Mouse (Mus musculus): ENCODE results near the gene Ube2l3. TPM values are rescaled to one million over a fixed set of nuclear protein-coding genes. Genes with fewer than 3 reads are reported as not detected.
A peak's percentile ranks its signal among the peaks of the same experiment; 100 is the strongest.

The Ube2l3 gene
- total and polyA plus RNA-seq, 2 experiments from 2014 or later, result 127 to 330 TPM

GRCm38 (mm10) chr16:17150520-17151258, 51.8 kb downstream of the Ube2l3 start:
- H3K9me3 ChIP-seq (ENCODE audit: low read length), result no peaks in the 10 kb centered on the region
- peaks cover 35% of the 10 kb centered on the region for H3K36me3 ChIP-seq (ENCODE audit: insufficient read depth)
- H3K27me3 ChIP-seq (ENCODE audit: insufficient read depth, low read length), result no peaks in the 10 kb centered on the region
- H3K4me3 ChIP-seq (ENCODE audit: low read depth, low read length), result no peak overlapping the region
- H3K4me1 ChIP-seq (ENCODE audit: insufficient read depth), result 0 out of 2 replicates have a peak, but pooled peaks cover 7% of the 10 kb centered on the region
- no peak overlapping the region for H3K4me2 ChIP-seq (ENCODE audit: low read depth)
- H3K9ac ChIP-seq, result no peak overlapping the region
- no peak for ATAC-seq
- DNase-seq, result no peak
- H3K27ac ChIP-seq (ENCODE audit: low read depth, low read length), result no peak overlapping the region
- 90% methylated on average over 7 of the region's 7 CpGs for WGBS
- TF ChIP-seq CTCF (IDR thresholded peaks at IDR 0.05; ENCODE audit: low read depth), result no peak

- Histone ChIP-seq H3K27me3 (ENCODE audit: insufficient read depth, low read length) (no peaks in the 10 kb centered on the region), H3K9ac (peak overlapping the region; percentile 73), H3K4me1 (ENCODE audit: insufficient read depth) (0 out of 2 replicates have a peak, but pooled peaks cover 7% of the 10 kb centered on the region), H3K36me3 (ENCODE audit: insufficient read depth) (peaks cover 17% of the 10 kb centered on the region; the same call in 1 of the 2 replicates), H3K4me2 (ENCODE audit: low read depth) (peak overlapping the region; percentile 86), H3K27ac (ENCODE audit: low read depth, low read length) (peak overlapping the region; percentile 77; the same call in 1 of the 2 replicates), H3K4me3 (ENCODE audit: low read depth, low read length) (peak overlapping the region; percentile 65), H3K9me3 (ENCODE audit: low read length) (no peaks in the 10 kb centered on the region)
- DNase-seq (peak; percentile 43), ATAC-seq (no peak)
- TF ChIP-seq CTCF (IDR thresholded peaks at IDR 0.05; ENCODE audit: low read depth), result peak; percentile 60
- 6% methylated on average over 16 of the region's 16 CpGs for WGBS
These were observed 54.4 kb downstream of the Ube2l3 start for GRCm38 (mm10) chr16:17148084-17148483.

- Histone ChIP-seq H3K4me1 (ENCODE audit: insufficient read depth) (0 out of 2 replicates have a peak, but pooled peaks cover 7% of the 10 kb centered on the region), H3K36me3 (ENCODE audit: insufficient read depth) (peaks cover 11% of the 10 kb centered on the region; the same call in 1 of the 2 replicates), H3K27me3 (ENCODE audit: insufficient read depth, low read length) (no peaks in the 10 kb centered on the region), H3K4me2 (ENCODE audit: low read depth) (peak overlapping the region; percentile 86), H3K4me3 (ENCODE audit: low read depth, low read length) (peak overlapping the region; percentile 65), H3K27ac (ENCODE audit: low read depth, low read length) (peak overlapping the region; percentile 77), H3K9ac (peak overlapping the region; percentile 73), H3K9me3 (ENCODE audit: low read length) (no peaks in the 10 kb centered on the region)
- 2% methylated on average over 40 of the region's 41 CpGs for WGBS
- TF ChIP-seq CTCF (IDR thresholded peaks at IDR 0.05; ENCODE audit: low read depth), result no peak
- peak; percentile 54 for ATAC-seq
- peak; percentile 68 for DNase-seq
These were observed 55.0 kb downstream of the Ube2l3 start for GRCm38 (mm10) chr16:17147391-17147929.

GRCm38 (mm10) chr16:17146772-17147235, 55.6 kb downstream of the Ube2l3 start, which contains the start of gene Ccdc116:
Gene Ccdc116 (minus strand): TSS chr16:17147229.
- no peaks in the 10 kb centered on the region for H3K27me3 ChIP-seq (ENCODE audit: insufficient read depth, low read length)
- DNase-seq, result peak; percentile 93
- peak within 1 kb of the TSS; percentile 86 for H3K4me2 ChIP-seq (ENCODE audit: low read depth)
- peak; percentile 75 for TF ChIP-seq CTCF (IDR thresholded peaks at IDR 0.05; ENCODE audit: low read depth)
- H3K4me3 ChIP-seq (ENCODE audit: low read depth, low read length), result peak within 1 kb of the TSS; percentile 65
- whole genome bisulfite sequencing, result 2% methylated on average over 34 of the region's 34 CpGs
- peak within 1 kb of the TSS; percentile 73 for H3K9ac ChIP-seq
- H3K9me3 ChIP-seq (ENCODE audit: low read length), result no peaks in the 10 kb centered on the region
- ATAC-seq, result peak; percentile 91
- 0 out of 2 replicates have a peak, but pooled peaks cover 7% of the 10 kb centered on the region for H3K4me1 ChIP-seq (ENCODE audit: insufficient read depth)
- peak within 1 kb of the TSS; percentile 77 for H3K27ac ChIP-seq (ENCODE audit: low read depth, low read length)
- H3K36me3 ChIP-seq (ENCODE audit: insufficient read depth), result peaks cover 7% of the 10 kb centered on the region; the same call in 1 of the 2 replicates

GRCm38 (mm10) chr16:17144339-17144738, 58.1 kb downstream of the Ube2l3 start, which contains the start of gene Ydjc:
Gene Ydjc (plus strand): TSS chr16:17144621.
- Histone ChIP-seq H3K4me2 (ENCODE audit: low read depth) (no peak within 1 kb of the TSS), H3K9ac (no peak within 1 kb of the TSS), H3K4me3 (ENCODE audit: low read depth, low read length) (no peak within 1 kb of the TSS), H3K9me3 (ENCODE audit: low read length) (no peaks in the 10 kb centered on the region), H3K36me3 (ENCODE audit: insufficient read depth) (no peaks in the 10 kb centered on the region), H3K4me1 (ENCODE audit: insufficient read depth) (0 out of 2 replicates have a peak, but pooled peaks cover 7% of the 10 kb centered on the region), H3K27ac (ENCODE audit: low read depth, low read length) (no peak within 1 kb of the TSS), H3K27me3 (ENCODE audit: insufficient read depth, low read length) (no peaks in the 10 kb centered on the region)
- no peak for TF ChIP-seq CTCF (IDR thresholded peaks at IDR 0.05; ENCODE audit: low read depth)
- DNase-seq (no peak), ATAC-seq (no peak)
- 22% methylated on average over 7 of the region's 7 CpGs for WGBS

- no peak overlapping the region for H3K27ac ChIP-seq (ENCODE audit: low read depth, low read length)
- no peak overlapping the region for H3K9ac ChIP-seq
- WGBS, result 90% methylated on average over 15 of the region's 15 CpGs
- no peaks in the 10 kb centered on the region for H3K36me3 ChIP-seq (ENCODE audit: insufficient read depth)
- no peak overlapping the region for H3K4me2 ChIP-seq (ENCODE audit: low read depth)
- H3K4me1 ChIP-seq (ENCODE audit: insufficient read depth), result no peaks in the 10 kb centered on the region
- H3K9me3 ChIP-seq (ENCODE audit: low read length), result no peaks in the 10 kb centered on the region
- ATAC-seq (no peak), DNase-seq (no peak)
- no peak for TF ChIP-seq CTCF (IDR thresholded peaks at IDR 0.05; ENCODE audit: low read depth)
- no peaks in the 10 kb centered on the region for H3K27me3 ChIP-seq (ENCODE audit: insufficient read depth, low read length)
- H3K4me3 ChIP-seq (ENCODE audit: low read depth, low read length), result no peak overlapping the region
These were observed 65.1 kb downstream of the Ube2l3 start for GRCm38 (mm10) chr16:17137355-17137754.

GRCm38 (mm10) chr16:17132906-17133200, 69.6 kb downstream of the Ube2l3 start:
- ATAC-seq (no peak), DNase-seq (no peak)
- 26% methylated on average over 7 of the region's 7 CpGs for WGBS
- peak overlapping the region; percentile 97 for H3K4me2 ChIP-seq (ENCODE audit: low read depth)
- no peak overlapping the region for H3K9ac ChIP-seq
- no peak overlapping the region for H3K27ac ChIP-seq (ENCODE audit: low read depth, low read length)
- no peaks in the 10 kb centered on the region for H3K27me3 ChIP-seq (ENCODE audit: insufficient read depth, low read length)
- TF ChIP-seq CTCF (IDR thresholded peaks at IDR 0.05; ENCODE audit: low read depth), result no peak
- no peaks in the 10 kb centered on the region for H3K36me3 ChIP-seq (ENCODE audit: insufficient read depth)
- no peaks in the 10 kb centered on the region for H3K4me1 ChIP-seq (ENCODE audit: insufficient read depth)
- H3K9me3 ChIP-seq (ENCODE audit: low read length), result no peaks in the 10 kb centered on the region
- peak overlapping the region; percentile 80 for H3K4me3 ChIP-seq (ENCODE audit: low read depth, low read length)
